Mouse (Mus musculus): ENCODE measurements around the gene Mgat5b.

GRCm38 (mm10) chr11:116965961-116966360 is 47.3 kb downstream of the Mgat5b start:
- TF ChIP-seq CTCF (IDR thresholded peaks at IDR 0.05; ENCODE audit: borderline replicate concordance, extremely low read depth, insufficient read depth, insufficient read length) (no peak), POLR2A (IDR thresholded peaks at IDR 0.05; ENCODE audit: borderline replicate concordance, extremely low read depth, insufficient read depth, insufficient read length, poor library complexity, severe bottlenecking) (no peak)
